Mouse (Mus musculus): ENCODE measurements around the gene Bves.
A peak's percentile ranks its signal among the peaks of the same experiment; 100 is the strongest.

Gene Bves

GRCm38 (mm10) chr10:45356091-45356490 lies 20.5 kb downstream of the Bves start:
- DNase-seq: no peak

DNA sequence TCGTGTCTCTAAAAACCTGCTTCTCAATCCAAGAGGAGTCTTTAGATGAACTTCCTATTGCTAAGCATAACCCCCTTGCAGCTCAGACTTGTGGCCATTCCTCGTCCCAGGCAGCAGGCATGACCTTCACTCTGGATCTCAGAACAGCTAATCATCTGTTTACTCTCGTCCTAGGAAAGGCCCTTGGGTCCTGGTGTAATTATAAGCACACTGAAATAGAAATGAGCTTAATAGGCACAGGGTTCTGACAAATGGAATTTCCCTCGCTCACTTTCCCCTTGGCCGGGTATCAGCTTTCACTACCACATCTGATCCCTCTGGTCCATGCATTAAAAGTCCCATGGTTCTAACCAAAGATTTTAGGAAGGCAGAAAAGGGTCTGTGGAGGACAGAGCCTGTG lies 27.8 kb downstream of the Bves start:
- DNase-seq: no peak

DNA sequence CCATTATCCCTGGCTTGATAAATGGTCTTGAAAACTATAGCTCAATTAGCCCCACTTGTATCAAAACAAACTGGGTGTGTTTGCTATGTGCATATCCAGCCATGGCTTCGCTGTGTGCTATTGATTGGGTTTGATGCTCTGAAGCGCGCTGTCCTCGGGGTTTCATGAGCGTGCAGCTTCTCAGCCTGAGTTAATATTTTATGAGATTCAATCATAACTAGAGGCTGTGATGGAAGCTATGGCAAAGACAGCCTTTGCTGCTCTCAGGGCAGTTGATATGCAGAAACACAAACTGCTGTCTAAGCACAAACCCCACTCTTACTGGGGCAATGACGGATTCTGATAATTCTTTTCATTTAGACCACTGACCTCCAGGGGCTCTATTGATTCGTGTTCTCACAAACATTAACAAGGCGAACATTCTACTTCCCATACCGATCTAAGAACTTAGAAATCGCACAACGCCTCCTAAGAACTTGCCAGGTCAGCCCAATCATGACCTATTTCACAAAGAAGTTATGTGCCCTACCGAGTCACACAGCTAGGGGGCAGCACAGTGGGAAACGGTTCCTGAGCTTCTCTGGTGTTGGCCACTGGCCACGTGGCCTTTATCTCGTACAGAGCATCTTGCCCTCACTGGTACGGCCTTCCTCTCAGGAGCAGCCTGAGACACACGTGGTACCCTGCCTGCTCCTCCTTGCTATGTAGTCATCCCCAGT lies 31.6 kb downstream of the Bves start:
- DNase-seq: no peak

DNA sequence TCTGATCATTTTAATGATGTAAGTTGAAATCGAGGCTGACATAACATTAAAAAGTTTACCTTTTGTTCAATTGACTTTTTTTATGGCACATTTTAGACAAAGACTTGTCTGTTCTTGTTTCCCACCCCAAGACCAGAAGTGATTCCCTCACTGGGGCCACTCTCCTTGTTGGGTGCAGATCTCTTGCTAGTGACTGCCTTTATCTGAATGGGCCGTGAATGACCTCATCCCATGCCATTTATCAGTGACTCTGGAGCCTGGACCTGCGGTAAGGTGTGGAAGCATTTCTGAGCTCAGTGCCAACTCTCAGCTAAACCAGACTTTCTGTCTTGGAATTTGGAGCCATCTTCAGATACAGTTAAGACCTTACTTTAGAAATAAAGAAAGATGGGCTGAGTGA lies 34.1 kb downstream of the Bves start:
- DNase-seq: no peak

DNA sequence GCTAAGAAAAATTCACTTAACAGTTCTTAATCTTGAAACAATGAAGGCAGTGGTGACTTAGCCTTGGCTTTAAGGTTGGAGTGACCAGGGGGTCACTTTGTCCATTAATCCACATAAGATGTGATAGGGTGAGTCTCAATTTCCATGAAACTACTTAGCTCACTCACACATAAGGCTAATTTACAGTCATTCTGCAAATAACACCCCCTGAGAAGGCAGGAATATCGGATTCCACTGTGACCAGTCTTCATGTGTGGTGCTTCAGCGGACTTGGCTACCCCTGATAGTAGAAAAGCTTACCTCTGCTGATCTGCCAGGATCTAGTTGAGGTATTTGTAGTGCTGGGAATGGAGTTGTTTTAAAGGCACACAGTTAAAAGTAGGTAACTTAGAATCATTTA lies 35.0 kb downstream of the Bves start:
- no peak for DNase-seq

DNA sequence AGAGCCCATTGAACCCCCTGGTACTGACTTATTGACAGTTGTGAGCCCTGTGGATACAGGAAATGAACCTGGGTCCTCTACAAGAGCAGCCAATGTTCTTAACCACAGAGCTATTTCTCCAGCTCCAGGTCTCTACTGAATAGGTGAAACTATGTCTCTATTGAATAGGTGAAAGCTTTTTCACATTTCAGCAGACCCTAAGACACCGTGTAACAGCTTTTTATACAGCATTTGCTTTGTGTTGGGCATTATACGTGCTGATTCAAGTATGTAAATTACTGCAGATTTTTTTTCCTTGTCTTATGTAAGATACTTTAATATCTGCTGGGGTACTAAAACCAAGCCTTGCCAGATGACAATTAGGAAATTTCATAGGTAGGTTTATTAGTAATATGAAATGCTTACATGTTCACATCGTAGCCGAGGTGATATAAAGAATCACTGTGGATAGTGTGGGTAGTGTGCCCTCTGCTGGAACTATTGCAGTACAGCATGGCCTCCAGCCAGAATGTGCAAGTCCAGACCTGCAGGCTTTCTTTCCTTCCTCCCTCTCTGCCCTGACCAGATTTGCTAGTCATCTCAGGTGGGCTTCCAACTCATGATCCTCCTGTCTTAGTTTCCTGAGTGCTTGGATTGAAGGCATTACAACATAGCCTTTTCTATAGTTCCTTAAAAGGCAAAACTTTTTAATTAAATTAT lies 37.6 kb downstream of the Bves start:
- peak; percentile 36 for DNase-seq

DNA sequence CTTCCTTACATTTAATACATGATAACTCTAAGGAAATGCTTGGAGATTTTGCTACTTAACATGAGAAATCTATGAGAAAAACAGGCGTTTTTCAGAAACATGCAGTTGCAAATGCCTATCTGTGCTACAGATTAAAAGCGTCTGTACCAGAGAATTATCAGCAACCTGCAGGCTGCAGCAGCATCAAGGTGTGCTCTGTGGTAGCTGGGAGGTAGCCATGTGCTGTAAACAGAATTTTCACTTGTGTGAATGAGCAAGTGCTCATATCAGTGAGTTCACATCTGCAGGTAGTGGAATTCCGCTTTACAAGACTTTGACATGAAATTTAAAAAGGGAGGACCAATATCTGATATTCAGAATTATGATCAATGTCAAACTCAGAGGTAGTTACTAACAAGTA lies 42.7 kb downstream of the Bves start:
- no peak for DNase-seq

DNA sequence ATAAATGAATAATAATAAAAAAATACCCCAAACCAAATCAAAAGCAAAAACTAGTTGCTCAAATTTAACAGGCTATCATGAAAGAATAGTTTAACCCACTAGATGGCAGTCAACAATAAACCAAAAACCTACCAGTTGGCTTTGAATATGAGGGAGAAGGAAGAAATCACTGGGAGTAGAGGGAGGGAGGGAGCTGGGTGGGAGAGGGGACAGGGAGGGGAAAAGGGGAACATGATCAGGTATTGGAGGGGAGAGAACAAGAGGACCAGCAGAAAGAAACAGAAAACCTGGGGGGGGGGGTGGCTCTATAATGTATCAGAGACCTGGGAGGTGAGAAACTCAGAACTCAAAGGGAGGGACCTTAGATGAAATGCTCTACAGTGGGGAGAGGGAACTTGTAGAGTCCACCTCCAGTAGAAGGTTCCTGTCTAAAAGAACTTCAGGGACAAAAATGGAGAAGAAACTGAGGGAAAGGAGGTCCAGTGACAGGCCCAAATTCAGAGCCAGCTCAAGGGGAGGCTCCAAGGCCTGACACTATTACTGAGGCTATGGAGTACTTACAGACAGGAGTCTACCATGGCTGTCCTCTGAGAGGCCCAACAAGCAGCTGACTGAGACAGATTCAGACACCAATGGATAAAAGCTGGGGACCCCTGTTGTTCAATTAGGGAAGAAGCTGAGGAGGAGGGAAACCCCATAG lies 46.5 kb downstream of the Bves start:
- DNase-seq: no peak

GRCm38 (mm10) chr10:45382637-45382958 lies 47.0 kb downstream of the Bves start:
- no peak for DNase-seq

GRCm38 (mm10) chr10:45398211-45398610 lies 62.6 kb downstream of the Bves start:
- DNase-seq: no peak

DNA sequence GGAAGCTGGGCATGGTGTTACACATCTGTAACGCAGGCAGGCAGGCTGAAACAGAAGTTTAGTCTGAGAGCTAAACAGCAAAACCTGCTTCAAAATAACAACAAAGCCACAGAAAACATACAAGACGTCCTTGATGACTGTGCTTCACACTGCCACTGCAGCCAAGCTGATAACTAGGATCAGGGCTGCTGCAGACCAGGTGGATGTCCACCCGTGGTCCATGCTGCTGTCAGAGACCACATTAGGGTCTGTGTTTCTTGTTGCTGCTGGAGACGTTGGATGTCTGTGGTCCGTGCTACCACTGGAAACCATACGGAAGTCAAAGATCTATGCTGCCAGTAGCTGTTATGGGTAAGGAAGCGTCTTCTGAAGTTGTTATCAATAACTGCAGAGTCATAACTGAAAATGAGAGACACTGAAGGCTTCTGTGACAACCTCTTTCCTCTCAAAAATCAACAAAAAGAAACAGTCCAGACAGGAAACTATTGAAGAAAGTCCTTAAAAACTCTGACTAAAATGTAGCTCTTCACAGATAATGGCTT lies 64.2 kb downstream of the Bves start:
- DNase-seq: no peak

- DNase-seq: no peak
Observed at GRCm38 (mm10) chr10:45410624-45411341, 75.2 kb downstream of the Bves start.

GRCm38 (mm10) chr10:45411741-45412140 lies 76.2 kb downstream of the Bves start:
- no peak for DNase-seq

DNA sequence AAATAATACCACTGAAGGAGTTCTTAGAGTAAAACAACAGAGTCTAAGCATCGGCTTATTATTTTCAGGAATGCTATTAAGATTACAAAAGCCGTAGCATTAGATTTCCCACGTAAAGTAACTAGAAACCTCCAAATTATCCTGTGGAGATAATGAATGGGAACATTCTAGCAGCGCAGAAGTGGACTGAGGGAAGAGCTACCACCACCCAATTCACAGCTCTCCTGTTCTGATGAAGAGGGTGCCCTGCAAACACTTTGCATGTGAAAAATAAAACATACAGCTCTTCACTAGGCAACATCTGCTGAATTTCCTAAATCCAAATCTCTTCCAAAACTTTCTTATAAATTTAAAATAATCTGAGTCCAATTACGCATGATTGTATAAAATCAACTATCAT lies 76.6 kb downstream of the Bves start:
- DNase-seq: no peak

Measured in cerebellum, adult 8-10 months (tissue).